Mouse (Mus musculus) c-Kit-negative CD71-positive TER-119-positive erythroid progenitor cells, embryonic 14.5 days (primary cell): Measurements from ENCODE around the gene Ormdl1.
"Not testable (repeated sequence)": the region's sequence is repeated elsewhere in the genome, so short reads cannot be mapped to it uniquely, and the experiment has no call there.

Experiments used
- DNase-seq: peaks from one replicate; pipeline ENCODE4 v3.0.0-alpha.2; 2013; ENCODE audit warnings: low read depth, low spot score

Gene Ormdl1

DNA sequence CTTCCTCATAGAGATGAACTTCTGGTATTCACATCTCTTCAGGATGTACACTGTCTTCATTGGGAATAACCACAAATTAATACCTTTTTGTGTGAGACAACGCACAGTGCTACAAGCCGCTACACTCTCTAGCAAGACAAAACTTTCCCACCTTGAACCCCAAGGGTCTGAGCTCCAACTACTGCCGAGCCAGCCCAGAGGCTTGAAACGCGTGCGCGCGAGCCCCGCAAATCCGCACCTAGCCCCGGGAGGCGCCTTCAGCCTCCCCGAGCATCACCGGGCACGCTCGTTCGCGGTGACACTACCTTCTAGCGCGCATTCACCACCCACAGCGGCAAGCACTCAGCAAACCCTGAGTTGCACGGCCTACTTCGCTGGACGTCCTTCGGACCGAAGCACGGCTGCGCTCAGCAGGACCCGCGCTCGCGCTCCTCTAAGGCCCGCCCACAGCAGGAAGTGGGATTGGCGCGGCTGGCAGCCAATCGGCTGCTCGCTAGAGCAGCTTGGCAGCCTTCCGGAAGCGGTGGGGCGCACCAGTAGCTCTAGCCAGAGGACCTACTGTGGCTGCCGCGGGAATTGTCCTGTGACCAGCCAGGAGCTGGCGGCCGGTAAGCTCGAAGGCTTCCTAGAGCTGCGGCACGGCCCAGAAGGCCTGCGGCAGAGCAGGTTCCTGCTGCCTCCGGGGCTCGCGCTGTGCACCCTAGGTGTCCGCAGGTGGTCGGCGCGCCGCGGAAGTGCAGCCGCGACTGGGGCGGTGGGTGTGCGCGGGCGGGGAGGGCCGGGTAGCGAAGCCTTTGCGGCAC is at the start of gene Ormdl1, which contains the start of the genes Pms1 and Gm28778:
TSS of gene Ormdl1 (plus strand) at position 515 of the 803 bp plus-strand sequence.
TSS of gene Pms1 (minus strand) at position 438 of the 803 bp plus-strand sequence.
TSS of gene Gm28778 (plus strand) at position 531 of the 803 bp plus-strand sequence.
- peak; percentile 85 for DNase-seq

DNA sequence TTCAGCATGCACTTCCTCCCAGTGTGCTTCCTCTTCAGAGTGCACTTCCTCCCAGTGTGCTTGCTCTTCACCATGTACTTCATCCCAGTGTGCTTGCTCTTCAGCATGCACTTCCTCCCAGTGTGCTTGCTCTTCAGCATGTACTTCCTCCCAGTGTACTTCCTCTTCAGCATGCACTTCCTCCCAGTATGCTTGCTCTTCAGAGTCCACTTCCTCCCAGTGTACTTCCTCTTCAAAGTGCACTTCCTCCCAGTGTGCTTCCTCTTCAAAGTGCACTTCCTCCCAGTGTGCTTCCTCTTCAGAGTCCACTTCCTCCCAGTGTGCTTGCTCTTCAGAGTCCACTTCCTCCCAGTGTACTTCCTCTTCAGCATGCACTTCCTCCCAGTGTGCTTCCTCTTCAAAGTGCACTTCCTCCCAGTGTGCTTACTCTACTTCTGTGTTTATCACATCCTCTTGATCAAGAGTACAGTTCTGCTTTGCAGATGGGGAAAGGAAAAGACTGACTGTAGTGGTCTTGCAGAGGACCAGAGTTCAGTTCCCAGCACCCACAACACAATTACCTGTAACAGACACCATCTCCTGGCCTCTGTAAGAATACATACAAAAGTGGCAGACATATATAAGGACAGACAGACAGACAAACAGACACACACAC is 31.8 kb upstream of the Ormdl1 start:
- not testable (repeated sequence) for DNase-seq

DNA sequence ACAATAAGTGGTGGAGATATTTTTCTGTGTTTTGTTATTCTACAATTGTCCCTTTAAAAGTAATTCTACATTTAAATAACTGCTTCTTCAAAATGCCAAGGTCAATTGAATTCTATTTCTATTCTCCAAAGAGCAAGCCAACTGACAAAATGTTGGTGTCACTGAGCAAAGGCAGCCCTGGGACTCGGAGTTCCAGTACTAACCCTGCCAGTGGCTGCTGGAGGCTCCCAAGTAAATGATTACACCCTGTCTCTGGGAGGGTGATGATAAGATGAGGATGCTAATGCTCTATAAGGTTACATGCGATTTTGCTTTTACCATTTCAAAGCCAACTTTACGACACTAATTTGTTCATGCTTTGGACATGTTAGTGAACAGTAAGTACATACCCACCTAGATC is 27.0 kb upstream of the Ormdl1 start:
- no peak for DNase-seq

DNA sequence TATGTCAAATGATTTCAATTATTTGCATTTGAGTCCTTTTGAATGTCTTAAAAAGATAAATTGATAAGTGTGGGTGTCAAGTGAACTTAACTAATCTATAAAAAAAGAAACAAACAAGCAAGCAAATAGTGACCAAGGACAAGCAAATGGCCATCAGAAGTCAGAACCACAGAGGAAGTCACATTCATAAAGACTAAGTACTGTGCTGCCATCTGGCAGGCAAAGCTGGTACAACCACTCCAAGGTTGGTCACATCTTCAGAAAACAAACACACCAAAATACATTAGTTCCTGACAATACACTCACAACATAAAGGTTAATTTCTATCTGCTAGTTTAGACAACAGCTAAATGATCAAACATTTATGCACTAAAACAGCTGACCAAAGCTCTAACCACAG is 24.2 kb upstream of the Ormdl1 start:
- no peak for DNase-seq

DNA sequence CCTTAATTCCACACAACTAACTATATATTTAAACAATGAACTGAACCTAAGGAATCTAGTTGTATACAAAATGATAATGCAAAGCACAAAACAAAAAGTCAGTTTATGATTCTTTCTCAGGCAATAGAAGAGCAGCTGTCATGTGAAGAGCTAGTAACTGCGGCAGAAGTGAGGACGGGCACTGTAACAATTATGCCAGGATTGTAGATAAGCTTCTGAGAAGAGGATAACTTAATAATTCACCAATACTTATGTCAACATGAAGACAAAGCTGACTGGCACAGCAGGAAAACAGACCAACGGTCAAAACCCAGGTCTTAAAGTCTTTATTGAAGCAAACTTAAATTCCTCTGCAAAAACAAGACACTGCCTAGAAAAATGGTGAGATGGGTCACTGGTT is 5.7 kb upstream of the Ormdl1 start:
- DNase-seq: no peak

DNA sequence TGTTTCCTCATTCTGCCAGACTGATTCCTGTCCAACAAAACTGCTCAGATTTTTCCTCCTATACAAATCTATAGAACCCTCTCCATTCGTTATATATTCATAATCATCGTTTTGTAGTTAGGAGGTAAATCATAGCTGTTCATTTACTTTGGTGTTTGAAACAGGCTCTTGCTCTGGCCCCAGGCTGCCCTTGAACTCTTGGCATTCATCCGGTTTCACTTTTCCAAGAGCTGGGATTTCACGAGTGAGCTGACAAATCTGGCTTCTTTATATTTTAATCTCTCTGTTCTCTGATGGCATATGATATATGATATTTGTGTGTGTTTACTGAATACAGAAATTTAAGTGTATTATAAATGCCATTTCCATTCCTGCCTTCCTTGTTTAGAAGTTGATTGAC is 3.6 kb downstream of the Ormdl1 start:
- no peak for DNase-seq

DNA sequence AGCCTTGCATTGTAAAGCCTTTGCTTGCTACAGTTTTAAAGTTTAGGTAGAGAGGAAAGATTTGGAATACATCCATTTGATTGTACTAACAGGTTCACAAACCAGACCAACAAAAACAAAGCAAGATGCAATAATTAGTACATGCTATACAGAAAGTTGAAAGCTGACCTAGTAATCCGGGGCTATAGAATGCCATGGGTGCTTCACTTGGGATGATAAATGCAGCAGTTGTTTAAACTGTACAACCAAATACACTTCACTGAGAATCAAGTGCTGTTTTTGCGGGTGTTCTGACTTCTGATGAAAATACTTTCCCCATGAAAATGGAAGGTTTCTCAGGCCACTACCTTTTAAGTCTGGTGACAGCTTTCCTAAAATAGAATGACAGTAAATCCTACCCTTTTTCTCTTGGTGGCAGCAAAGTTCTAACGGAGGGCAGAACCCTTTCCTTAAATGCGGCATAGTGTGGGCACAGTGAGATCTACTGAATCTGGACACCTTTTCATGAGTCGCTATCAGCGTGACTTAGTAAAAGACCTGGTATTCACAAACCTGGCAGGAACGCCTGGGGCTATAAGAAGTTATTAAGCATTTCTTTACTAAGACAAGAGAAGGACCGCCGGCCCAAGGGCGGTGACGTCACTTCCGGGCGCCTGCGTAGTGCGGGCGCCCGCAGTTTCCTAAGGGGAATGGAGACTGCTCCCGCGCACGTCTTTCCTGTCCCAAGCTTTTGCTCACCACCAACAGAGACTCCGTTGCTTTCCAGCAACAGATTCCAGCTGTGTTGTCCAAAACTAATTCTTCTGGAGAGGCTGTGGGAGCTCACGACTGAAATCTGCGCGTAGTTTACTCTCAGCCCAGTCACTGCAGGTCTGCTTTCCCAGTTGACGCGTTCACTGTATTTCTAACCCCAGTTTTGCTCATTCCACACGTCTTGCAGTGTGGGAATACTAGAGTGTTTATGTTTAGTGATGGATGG is 16.4 kb downstream of the Ormdl1 start, which contains the start of gene Osgepl1:
TSS of gene Osgepl1 (plus strand) at position 636 of the 979 bp plus-strand sequence.
- peak; percentile 75 for DNase-seq

DNA sequence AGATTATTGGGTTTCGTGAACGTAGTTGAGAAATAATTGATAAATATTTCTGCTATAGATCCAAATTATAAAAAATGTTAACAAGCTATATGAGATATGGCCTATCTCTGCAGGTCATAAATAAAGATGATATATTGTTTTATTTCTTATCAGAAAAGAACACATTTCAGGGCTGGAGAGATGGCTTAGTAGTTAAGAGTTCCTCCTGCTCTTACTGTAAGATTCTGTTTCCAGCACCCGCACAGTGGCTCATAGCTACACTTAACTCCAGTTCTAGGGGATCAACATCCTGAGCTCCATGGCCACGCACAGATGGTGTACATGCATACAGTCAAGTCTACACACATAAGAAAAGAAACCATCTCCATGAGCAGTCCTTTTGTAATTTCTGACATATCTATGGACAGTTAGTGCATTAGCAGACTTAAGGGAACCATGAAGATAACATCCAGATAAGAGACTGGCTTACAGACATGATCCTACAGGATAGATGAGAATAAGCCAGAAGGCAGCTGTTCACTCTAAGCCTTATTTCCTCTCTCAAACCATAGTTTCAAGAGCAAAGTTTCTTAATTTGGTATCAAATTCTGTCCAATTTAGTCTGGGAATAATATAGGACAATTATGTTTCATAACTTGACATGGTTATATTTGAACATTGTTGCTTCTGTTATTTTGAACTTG is 24.9 kb downstream of the Ormdl1 start:
- DNase-seq: no peak

DNA sequence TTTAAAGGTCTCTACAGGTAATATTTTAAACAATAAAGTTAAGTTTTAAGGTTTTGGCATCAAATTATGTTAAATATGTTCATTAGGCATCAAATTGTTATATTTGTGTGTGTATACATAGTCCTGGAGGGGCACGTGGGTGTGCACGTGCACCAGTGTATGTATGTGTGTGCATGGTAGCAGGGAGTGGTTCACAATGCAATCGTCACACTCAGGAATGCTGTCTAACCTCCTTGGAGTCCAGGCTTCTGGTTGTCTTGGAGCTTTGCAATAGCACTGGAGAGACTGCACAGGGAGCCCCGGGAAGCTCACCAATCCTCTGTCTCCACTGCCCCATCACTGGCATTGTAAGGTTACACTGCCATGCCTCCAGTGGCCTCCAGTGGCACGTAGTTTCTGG is 26.4 kb downstream of the Ormdl1 start:
- no peak for DNase-seq

DNA sequence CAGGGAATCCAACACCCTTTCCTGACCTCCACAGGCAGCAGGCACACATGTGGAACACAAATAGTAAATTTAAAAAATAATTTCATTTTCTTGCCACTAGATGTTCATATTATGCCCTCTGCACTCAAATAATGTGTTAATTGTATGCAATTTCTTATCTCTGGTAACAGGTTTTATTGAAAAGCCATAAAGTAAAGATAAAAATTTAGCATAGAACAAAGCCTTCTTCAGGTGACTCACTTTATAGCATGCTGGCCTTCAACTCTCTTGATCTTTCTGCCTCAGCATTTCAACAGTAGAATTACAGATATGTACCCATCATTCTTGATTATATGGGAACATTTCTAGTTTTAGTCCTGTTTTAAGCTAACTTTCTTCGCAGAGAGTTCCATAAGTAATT is 27.4 kb downstream of the Ormdl1 start:
- no peak for DNase-seq

DNA sequence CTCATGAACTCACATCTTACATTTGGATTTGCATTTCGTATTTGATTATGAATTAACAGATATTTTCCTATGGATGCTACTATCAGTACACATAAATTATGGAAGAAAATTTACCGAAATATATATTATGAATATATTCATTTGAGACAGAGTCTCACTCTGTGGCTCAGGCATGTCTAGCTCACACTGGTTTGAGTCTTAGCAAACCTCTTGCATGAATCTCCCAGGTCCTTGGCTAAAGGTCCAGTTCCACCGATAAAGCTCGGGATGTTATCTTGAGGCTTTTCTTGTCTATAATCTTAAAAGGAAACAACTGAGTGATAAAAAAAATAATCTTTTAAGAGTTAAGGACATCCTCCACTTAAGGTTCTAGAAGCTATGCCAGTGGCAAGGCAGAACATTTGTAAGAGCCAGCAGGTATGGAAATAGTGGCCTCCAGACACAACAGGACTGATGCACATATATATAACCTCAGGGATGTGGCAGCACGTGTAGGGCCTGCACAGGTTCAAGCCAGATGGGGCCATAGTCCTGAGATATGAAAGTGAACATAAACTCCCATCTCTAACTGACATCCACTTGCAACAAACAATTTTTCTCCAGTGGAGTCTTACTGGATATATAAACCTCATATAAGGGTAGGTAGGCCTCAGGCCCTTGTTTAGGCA is 28.1 kb downstream of the Ormdl1 start:
- no peak for DNase-seq

DNA sequence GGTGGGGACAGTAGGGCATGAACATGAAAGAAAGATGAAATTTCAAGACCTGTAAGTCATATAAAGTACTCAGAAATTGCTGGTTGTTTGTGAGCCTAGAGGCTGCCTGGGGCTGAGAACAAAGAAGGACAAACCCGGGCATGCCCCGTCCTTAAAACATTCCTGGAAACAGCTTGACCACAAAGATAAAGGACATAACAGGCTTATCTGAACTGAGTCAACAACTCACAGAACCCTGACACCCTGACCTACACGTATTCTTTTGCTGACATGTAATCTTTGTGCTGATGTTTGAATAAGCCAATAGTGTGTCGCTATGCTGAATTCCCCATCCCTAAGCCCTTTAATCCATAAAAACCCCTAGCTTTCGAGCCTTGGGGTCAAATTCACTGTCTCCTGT is 36.6 kb downstream of the Ormdl1 start:
- DNase-seq: not testable (repeated sequence)

DNA sequence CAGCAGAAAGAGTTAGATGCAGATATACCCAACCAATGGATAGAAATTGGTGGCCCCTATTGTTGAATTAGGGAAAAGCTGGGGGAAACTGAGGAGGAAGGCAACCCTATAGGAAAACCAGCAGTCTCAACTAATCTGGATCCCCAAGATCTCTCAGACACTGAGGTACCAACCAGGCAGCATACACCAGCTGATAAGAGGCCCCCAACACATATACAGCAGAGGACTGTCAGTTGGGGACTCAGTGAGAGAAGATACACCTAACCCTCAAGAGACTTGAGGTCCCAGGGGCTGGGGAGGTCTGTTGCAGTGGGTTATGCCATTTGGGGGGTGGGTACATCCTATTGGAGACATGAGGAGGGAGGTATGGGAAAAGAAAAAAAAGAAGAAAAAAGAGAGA is 38.6 kb downstream of the Ormdl1 start:
- no peak for DNase-seq

DNA sequence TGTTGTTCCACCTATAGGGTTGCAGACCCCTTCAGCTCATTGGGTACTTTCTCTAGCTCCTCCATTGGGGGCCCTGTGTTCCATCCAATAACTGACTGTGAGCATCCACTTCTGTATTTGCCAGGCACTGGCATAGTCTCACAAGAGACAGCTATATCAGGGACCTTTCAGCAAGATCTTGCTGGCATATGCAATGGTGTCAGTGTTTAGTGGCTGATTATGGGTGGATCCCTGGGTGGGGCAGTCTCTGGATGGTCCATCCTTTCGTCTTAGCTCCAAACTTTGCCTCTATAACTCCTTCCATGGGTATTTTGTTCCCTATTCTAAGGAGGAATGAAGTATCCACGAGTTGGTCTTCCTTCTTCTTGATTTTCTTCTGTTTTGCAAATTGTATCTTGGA is 40.5 kb downstream of the Ormdl1 start:
- DNase-seq: not testable (repeated sequence)

DNA sequence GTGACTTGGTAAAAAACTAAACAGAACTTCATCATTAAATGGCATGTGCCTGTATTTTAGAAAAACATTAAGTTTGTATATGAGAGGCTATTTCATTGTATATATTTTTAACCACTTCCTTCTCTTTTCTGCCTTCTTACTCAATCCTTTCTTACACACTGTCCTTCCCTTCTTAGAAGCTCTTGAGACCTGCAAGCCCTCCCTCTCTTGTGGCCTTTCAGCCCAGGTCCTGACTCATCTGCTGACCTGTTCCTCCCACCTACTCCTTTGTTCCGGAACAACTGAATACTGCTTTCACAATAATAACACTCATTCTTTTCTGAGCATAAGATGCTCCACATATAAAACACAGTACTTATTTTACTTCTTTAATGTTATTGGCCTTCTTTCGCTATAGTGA is 44.2 kb downstream of the Ormdl1 start:
- no peak for DNase-seq

DNA sequence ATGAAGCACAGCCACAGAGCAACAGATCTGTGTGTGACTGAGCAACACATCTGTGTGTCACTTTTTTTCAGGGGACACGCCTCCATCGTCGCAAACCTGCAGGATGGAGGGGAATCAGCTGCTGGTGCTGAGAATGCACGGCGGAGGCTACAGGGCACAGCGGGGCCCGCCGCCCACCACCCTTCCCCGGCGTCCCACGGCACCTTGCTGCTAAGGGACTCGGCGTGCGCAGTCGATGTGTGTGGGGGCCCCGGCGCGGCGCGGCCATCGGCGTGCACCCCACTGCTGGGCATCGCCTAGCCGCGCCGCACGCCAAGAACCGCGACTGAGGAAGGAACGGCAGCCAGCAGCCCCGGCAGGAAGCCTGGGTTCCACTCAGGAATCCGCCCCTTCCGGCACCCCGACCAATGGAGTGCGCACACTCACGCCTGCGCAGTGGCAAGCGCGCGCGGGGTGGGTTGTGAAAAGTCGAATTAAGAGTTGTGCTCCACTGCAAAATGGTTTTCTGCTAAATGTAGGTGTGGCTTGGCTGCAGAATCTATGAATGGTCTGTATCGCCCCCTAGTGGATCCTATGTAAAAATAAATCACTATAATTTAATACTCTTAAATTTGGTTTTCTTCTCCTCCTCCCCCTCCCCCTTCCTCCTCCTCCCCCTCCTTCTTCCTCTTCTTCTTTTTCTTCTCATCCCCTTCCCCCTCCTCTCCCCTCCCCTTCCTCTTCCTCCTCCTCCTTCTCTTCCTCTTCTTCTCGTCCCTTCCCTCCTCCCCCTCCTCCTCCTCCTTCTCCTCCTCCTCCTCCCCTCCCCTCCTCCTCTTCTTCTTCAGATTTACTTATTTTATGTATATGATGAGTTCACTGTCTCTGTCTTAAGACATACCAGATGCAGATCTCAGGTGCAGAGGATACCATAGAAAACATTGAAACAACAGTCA is 55.7 kb downstream of the Ormdl1 start, which contains the start of the genes Asdurf, Gm28551 and Asnsd1:
TSS of gene Asdurf (minus strand) at position 293 of the 935 bp plus-strand sequence.
TSS of gene Gm28551 (minus strand) at position 341 of the 935 bp plus-strand sequence.
TSS of gene Asnsd1 (minus strand) at position 426 of the 935 bp plus-strand sequence.
- DNase-seq: peak; percentile 96

DNA sequence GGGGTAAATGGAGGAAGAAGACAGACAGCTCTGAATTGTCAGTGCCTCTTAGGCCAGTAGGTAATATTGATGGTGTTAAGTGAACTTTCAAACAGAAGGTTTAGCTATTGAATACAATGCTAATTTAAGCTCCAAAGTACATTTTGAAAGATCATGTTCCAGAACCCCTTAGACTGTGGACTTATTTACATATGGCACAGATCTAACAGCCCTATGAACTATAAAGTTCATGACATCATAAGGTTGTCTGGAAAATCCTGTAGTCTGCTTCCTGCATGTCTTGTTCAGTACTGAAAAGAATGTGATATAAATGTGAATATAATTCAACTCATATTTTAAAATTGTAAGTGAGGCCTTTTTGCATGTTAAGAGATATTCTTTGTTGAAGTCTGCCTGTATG is 62.1 kb downstream of the Ormdl1 start:
- no peak for DNase-seq
